Mouse (Mus musculus) C2C12 (cell line): ENCODE measurements around the gene Mospd3.

Experiments used
- CTCF ChIP-seq: IDR thresholded peaks from one replicate; pipeline ENCODE4 v1.5.1; 2011; ENCODE audit not compliant: control insufficient read depth, insufficient read depth, insufficient read length
- MAX ChIP-seq: IDR thresholded peaks from one replicate; pipeline ENCODE4 v1.6.1; 2011; ENCODE audit warnings: mild to moderate bottlenecking, control low read depth
- MYOG ChIP-seq: IDR thresholded peaks from one replicate; pipeline ENCODE4 v1.6.1; 2011; ENCODE audit not compliant: control insufficient read depth, insufficient read length; ENCODE audit errors: extremely low read depth

DNA sequence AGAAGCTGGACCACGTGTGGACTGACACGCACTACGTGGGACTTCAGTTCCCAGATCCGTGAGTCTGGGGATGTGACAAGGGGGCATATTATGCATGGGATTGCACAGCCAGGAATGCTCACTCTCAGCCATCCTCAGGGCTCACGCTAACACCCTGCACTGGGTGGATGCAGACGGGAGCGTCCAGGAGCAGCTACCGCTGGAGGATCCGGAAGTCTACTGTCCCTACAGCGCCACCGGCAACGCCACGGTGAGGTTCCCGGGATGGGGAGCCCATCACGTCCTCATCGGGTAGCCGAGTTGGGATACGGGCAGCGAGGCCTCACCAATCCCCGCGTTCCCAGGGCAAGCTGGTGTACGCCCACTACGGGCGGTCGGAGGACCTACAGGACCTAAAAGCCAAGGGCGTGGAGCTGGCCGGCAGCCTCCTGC, 26.4 kb downstream of the Mospd3 start:
- no peak for TF ChIP-seq CTCF
- TF ChIP-seq MYOG = no peak
- no peak for TF ChIP-seq MAX
